Mouse (Mus musculus): Measurements from ENCODE around the gene Apba2. TPM values are rescaled to one million over a fixed set of nuclear protein-coding genes. Genes with fewer than 3 reads are reported as not detected.

Apba2 gene
- polyA plus RNA-seq, 1 experiment from 2014 or later = 173 TPM

GRCm38 (mm10) chr7:64665716-64666298 lies 164.3 kb downstream of the Apba2 start:
- no peaks in the 10 kb centered on the region for H3K4me1 ChIP-seq (ENCODE audit: control insufficient read depth, insufficient read depth, low read depth, low read length)
- no peak for ATAC-seq
- no peak overlapping the region for H3K9ac ChIP-seq (ENCODE audit: low read depth, low read length)
- H3K9me3 ChIP-seq (ENCODE audit: control insufficient read depth, low read length) = no peaks in the 10 kb centered on the region
- no peaks in the 10 kb centered on the region for H3K27me3 ChIP-seq (replicated peaks; ENCODE audit: control insufficient read depth, insufficient read depth, low read length)
- H3K36me3 ChIP-seq (ENCODE audit: control insufficient read depth, insufficient read depth, low read length) = no peaks in the 10 kb centered on the region
- no peak overlapping the region for H3K4me2 ChIP-seq (ENCODE audit: low read length)
- no peak overlapping the region for H3K4me3 ChIP-seq (ENCODE audit: low read length)
- no peak overlapping the region for H3K27ac ChIP-seq (ENCODE audit: low read depth, low read length)
- 88% methylated on average over 5 of the region's 5 CpGs for WGBS

DNA sequence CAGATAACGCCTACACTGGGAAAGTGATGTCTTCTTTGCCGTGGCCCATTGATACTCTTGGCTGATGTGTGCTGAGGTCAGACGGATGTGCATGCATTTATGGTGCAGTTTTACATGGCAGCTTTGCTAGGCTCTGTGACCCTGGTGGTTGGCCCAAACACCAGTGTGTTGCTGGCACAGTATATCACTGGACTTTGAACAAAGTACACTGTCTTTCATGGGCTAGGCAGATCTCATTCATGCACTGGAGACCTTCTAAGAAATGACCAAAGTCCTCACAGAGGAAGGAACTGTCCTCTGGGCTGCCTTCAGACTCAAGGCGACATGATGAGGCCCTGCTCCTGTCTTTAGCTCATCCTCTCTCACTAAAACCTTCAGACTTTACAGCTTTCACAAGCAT lies 166.5 kb downstream of the Apba2 start:
- Histone ChIP-seq H3K4me2 (ENCODE audit: low read length) (no peak overlapping the region), H3K27ac (ENCODE audit: low read depth, low read length) (no peak overlapping the region), H3K4me3 (ENCODE audit: low read length) (no peak overlapping the region), H3K4me1 (ENCODE audit: control insufficient read depth, insufficient read depth, low read depth, low read length) (no peaks in the 10 kb centered on the region), H3K36me3 (ENCODE audit: control insufficient read depth, insufficient read depth, low read length) (no peaks in the 10 kb centered on the region), H3K9ac (ENCODE audit: low read depth, low read length) (no peak overlapping the region), H3K27me3 (replicated peaks; ENCODE audit: control insufficient read depth, insufficient read depth, low read length) (no peaks in the 10 kb centered on the region), H3K9me3 (ENCODE audit: control insufficient read depth, low read length) (no peaks in the 10 kb centered on the region)
- 92% methylated on average over 4 of the region's 4 CpGs for WGBS
- ATAC-seq = no peak

DNA sequence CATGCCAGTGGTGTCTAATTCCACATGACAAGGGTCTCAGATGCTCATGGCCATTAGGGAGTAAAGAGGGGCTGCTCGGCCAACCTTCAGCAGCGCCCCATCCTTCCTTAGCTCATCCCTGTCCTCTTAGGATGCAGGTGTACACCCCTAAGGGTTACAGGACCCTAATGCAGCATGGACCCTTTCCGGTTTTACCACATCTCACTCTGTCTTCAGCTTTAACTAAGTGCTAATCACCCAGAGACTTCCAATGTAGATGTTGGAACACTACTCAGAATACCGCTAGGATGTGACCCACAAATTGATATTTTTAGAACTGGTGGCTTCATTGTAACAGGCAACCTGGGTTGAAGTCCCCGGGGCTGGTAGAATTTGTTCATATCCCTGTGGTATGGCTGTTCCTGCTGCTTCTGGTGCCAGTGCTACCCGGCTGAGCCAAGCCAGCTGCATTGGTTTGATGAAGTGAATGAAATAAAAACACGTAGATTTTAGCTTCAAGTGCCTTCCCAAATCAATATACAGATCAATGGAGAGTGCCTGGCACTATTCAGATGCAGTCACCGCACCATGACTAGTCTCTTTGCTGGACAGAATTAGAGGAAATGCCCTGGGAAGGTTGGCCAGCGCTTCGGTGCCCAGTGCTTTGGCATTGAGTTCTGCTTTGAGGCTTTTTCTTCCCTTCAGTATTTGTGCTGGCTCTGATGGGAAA lies 178.4 kb downstream of the Apba2 start:
- H3K36me3 ChIP-seq (ENCODE audit: control insufficient read depth, insufficient read depth, low read length) = no peaks in the 10 kb centered on the region
- H3K4me1 ChIP-seq (ENCODE audit: control insufficient read depth, insufficient read depth, low read depth, low read length) = no peaks in the 10 kb centered on the region
- H3K4me2 ChIP-seq (ENCODE audit: low read length) = no peak overlapping the region
- no peak overlapping the region for H3K4me3 ChIP-seq (ENCODE audit: low read length)
- ATAC-seq = peak; percentile 63
- H3K9me3 ChIP-seq (ENCODE audit: control insufficient read depth, low read length) = no peaks in the 10 kb centered on the region; the same call in 1 of the 2 replicates
- WGBS = 84% methylated on average over 10 of the region's 10 CpGs
- no peak overlapping the region for H3K9ac ChIP-seq (ENCODE audit: low read depth, low read length)
- H3K27me3 ChIP-seq (replicated peaks; ENCODE audit: control insufficient read depth, insufficient read depth, low read length) = no peaks in the 10 kb centered on the region
- H3K27ac ChIP-seq (ENCODE audit: low read depth, low read length) = no peak overlapping the region

GRCm38 (mm10) chr7:64684893-64685292 lies 183.4 kb downstream of the Apba2 start:
- no peak for ATAC-seq
- no peaks in the 10 kb centered on the region for H3K36me3 ChIP-seq (ENCODE audit: control insufficient read depth, insufficient read depth, low read length)

DNA sequence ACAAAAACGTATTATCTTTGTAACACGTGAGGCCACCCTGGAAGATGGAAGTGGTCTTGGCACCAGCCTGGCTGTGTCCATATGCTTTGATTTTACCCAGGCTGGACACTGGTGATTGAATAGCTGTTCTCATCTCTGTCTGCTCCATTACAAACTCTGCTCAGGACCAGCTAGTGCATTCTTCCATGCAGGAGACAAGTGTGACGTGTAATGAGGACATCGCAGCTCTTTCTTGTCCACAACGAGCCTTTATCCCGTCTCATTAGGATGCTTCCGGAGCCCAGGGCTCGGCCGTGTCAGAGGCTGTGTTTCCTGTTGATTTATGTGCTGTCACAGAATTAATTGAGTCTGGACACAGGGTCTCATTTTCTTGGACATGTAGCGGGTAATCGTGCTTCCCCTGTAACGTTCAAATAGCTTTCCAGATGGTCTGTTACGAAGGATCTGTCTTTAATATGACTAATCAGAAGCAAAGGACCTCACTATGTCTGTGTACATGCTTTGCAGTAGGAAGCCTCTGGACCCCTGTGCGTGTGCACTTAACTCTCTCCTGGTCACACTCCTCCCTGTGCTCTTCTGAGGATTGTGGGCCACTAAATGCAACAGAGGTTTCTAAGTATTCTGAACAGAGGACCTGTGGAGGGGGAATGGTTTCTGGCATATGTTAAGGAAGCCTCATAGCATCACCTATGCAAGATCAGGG lies 186.8 kb downstream of the Apba2 start:
- Histone ChIP-seq H3K27ac (ENCODE audit: low read depth, low read length) (peak overlapping the region; percentile 45), H3K4me2 (ENCODE audit: low read length) (0 out of 2 replicates have a peak overlapping the region, but pooled peaks have one; percentile 20)
- peak; percentile 82 for ATAC-seq

More at GRCm38 (mm10) chr7:64684893-64685292, 183.4 kb downstream of the Apba2 start:
- no peaks in the 10 kb centered on the region; the same call in 1 of the 2 replicates for H3K9me3 ChIP-seq (ENCODE audit: control insufficient read depth, low read length)
- H3K27ac ChIP-seq (ENCODE audit: low read depth, low read length) = no peak overlapping the region
- no peak overlapping the region for H3K4me3 ChIP-seq (ENCODE audit: low read length)
- peaks cover 6% of the 10 kb centered on the region for H3K4me1 ChIP-seq (ENCODE audit: control insufficient read depth, insufficient read depth, low read depth, low read length)
- H3K27me3 ChIP-seq (replicated peaks; ENCODE audit: control insufficient read depth, insufficient read depth, low read length) = no peaks in the 10 kb centered on the region
- no peak overlapping the region for H3K4me2 ChIP-seq (ENCODE audit: low read length)
- no peak overlapping the region for H3K9ac ChIP-seq (ENCODE audit: low read depth, low read length)
- WGBS = 58% methylated on average over 4 of the region's 4 CpGs

DNA sequence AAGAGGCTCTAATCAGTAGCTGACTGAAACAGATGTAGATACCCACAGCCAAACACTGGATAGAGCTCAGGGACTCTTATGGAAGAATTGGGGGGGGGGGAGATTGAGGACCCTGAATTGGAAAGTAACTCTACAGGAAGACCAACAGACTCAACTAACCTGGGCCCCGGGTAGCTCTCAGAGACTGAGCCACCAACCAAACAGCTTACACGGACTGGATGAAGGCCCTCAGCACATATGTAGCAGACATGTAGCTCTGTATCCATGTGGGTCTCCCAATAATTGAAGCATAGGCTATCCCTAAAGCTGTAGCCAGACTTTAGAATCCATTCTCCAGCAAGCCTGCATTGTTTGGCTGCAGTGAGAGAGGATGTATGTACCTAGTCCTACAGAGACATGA lies 190.3 kb downstream of the Apba2 start:
- WGBS = 87% methylated on average over 2 of the region's 2 CpGs
- Histone ChIP-seq H3K4me1 (ENCODE audit: control insufficient read depth, insufficient read depth, low read depth, low read length) (peaks cover 11% of the 10 kb centered on the region), H3K27ac (ENCODE audit: low read depth, low read length) (no peak overlapping the region), H3K9me3 (ENCODE audit: control insufficient read depth, low read length) (no peaks in the 10 kb centered on the region), H3K4me2 (ENCODE audit: low read length) (no peak overlapping the region), H3K4me3 (ENCODE audit: low read length) (no peak overlapping the region), H3K27me3 (replicated peaks; ENCODE audit: control insufficient read depth, insufficient read depth, low read length) (no peaks in the 10 kb centered on the region), H3K36me3 (ENCODE audit: control insufficient read depth, insufficient read depth, low read length) (peaks cover 3% of the 10 kb centered on the region; the same call in 1 of the 2 replicates), H3K9ac (ENCODE audit: low read depth, low read length) (no peak overlapping the region)
- no peak for ATAC-seq

More for the DNA sequence above, 186.8 kb downstream of the Apba2 start:
- H3K4me1 ChIP-seq (ENCODE audit: control insufficient read depth, insufficient read depth, low read depth, low read length) = peaks cover 6% of the 10 kb centered on the region
- H3K4me3 ChIP-seq (ENCODE audit: low read length) = no peak overlapping the region
- no peak overlapping the region for H3K9ac ChIP-seq (ENCODE audit: low read depth, low read length)
- H3K27me3 ChIP-seq (replicated peaks; ENCODE audit: control insufficient read depth, insufficient read depth, low read length) = no peaks in the 10 kb centered on the region
- H3K36me3 ChIP-seq (ENCODE audit: control insufficient read depth, insufficient read depth, low read length) = no peaks in the 10 kb centered on the region
- whole genome bisulfite sequencing = 29% methylated on average over 14 of the region's 14 CpGs
- no peaks in the 10 kb centered on the region; the same call in 1 of the 2 replicates for H3K9me3 ChIP-seq (ENCODE audit: control insufficient read depth, low read length)

- Histone ChIP-seq H3K9me3 (ENCODE audit: control insufficient read depth, low read length) (no peaks in the 10 kb centered on the region), H3K4me2 (ENCODE audit: low read length) (no peak overlapping the region), H3K36me3 (ENCODE audit: control insufficient read depth, insufficient read depth, low read length) (peaks cover 3% of the 10 kb centered on the region; the same call in 1 of the 2 replicates), H3K4me1 (ENCODE audit: control insufficient read depth, insufficient read depth, low read depth, low read length) (peaks cover 13% of the 10 kb centered on the region), H3K4me3 (ENCODE audit: low read length) (no peak overlapping the region), H3K27me3 (replicated peaks; ENCODE audit: control insufficient read depth, insufficient read depth, low read length) (no peaks in the 10 kb centered on the region), H3K9ac (ENCODE audit: low read depth, low read length) (no peak overlapping the region), H3K27ac (ENCODE audit: low read depth, low read length) (no peak overlapping the region)
- WGBS = 93% methylated on average over 6 of the region's 6 CpGs
- no peak for ATAC-seq
Observed at GRCm38 (mm10) chr7:64694937-64695336, 193.4 kb downstream of the Apba2 start.

DNA sequence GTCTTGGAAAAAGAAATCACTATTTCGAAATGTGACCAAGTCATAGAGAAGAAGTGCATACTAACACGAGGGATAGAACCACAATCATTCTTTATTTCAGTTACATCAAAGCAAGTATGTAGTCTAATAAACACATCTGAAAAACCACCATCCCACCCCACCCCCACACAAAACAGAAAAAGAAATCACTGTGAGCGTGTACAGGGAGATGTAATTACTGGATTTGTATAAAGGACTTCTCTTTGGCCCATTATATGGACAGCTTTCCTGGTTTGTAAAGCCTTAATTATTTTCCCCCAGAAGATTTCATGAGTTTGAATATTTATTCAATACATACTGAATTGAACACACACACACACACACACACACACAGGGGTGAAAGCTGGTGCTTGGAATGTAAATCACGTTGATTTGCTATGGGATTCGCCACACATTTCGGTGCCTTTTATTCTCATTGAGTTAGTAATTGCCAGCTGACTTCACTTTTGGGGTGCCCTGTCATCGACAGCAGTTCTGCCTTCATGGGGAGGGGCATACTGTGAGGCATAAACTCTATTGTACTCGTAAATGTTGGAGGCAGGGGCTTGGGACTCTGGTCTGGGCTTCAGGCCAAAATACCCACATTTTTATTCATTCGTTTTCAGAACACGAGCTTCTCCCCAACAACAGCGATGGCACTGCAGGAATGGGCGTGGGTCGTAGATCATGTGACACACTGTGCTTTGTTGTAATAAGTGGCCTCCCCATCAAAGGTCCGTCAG lies 195.2 kb downstream of the Apba2 start:
- Histone ChIP-seq H3K9me3 (ENCODE audit: control insufficient read depth, low read length) (no peaks in the 10 kb centered on the region), H3K27ac (ENCODE audit: low read depth, low read length) (peak overlapping the region; percentile 51; the same call in 1 of the 2 replicates), H3K4me2 (ENCODE audit: low read length) (peak overlapping the region; percentile 10; the same call in 1 of the 2 replicates), H3K9ac (ENCODE audit: low read depth, low read length) (no peak overlapping the region), H3K4me3 (ENCODE audit: low read length) (no peak overlapping the region), H3K36me3 (ENCODE audit: control insufficient read depth, insufficient read depth, low read length) (peaks cover 3% of the 10 kb centered on the region; the same call in 1 of the 2 replicates), H3K4me1 (ENCODE audit: control insufficient read depth, insufficient read depth, low read depth, low read length) (peaks cover 15% of the 10 kb centered on the region), H3K27me3 (replicated peaks; ENCODE audit: control insufficient read depth, insufficient read depth, low read length) (no peaks in the 10 kb centered on the region)
- peak; percentile 62 for ATAC-seq
- 35% methylated on average over 14 of the region's 14 CpGs for WGBS

All from hindbrain, embryonic 16.5 days (tissue).